Mouse (Mus musculus): ENCODE measurements around the gene Tmem218.

Tmem218 gene

DNA sequence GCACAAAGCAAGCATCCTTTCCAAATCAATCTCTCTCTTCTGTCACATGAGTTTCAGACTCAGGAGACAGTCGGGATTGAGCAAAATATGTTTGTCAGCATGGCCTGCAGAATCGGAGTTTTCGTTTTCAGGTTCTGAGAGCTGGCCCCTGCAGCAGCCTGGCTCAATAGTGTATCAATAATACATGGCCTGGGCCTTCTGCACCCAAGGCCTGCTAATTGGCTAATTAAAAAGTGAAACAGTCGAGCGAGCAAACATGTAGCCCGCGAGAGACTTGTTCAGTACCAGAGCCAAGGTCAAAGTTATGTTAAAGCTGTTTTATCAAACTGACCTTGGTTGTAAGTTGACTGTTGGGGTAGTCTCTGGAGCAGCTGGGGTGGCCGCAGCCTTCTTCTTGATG lies 12.7 kb downstream of the Tmem218 start:
- ChIA-PET CTCF (interaction anchor here in 1 of 4 experiments (2.0 kb wide), 1 partner anchor 10 kb away, joined by 7 read pairs; no protein-coding TSS in a partner anchor), POLR2A (interaction anchor here in 1 of 4 experiments (1.1 to 1.6 kb wide), 3 partner anchors 13 to 17 kb away, joined by 4 to 6 read pairs (median 4); partner anchors contain the start of gene Tmem218)

DNA sequence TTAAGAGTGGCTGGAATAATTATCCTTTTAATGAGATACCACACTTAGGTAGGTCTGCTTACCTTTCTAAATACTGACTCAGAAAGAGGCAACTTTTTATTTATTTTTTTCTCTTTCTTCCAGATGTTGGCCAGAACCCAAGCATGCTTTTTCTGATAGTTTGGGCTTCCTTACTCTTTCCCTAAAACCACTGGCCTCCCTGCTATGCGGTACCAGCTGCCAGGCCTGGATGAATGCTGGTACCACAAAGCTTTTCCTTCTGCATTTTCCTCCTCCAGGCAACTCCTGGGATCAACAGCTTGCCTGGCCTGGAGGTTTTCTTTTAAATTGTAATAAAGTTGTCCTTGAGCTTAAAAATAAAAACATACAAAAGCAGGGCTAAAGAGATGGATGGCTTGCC lies 17.6 kb downstream of the Tmem218 start:
- ChIA-PET CTCF (no interaction called here), POLR2A (interaction anchor here in 1 of 4 experiments (1.4 kb wide), 1 partner anchor 311 kb away, joined by 3 read pairs; no protein-coding TSS in a partner anchor)

DNA sequence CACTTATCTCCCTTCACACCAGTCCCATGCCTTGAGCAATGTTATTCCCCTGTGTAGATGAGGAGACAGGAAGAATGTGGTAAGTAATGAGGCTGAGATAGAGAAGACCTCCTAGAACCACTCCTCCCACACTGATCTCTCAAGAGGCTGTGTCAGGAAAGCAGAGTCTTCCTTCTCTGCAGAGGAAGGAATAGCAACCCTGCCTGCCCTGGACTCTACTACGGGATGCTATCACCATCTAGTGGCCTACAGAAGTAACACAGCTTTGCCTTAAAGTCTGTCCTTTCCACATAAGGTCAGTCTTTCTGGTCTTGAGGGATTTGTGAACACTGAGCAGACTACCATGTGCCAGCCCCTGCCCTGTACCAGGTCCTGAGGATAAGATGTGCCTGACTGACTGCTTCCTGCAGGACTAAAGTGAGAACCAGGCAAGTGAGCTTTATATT lies 21.9 kb downstream of the Tmem218 start:
- POLR2A ChIA-PET, result interaction anchor here in 2 of 4 experiments (0.6 to 2.0 kb wide), 6 partner anchors 9 to 302 kb away, joined by 3 to 8 read pairs (median 4); partner anchors contain the start of gene Slc37a2 (in 1 of the 2)
- CTCF ChIA-PET, result interaction anchor here (0.5 to 2.3 kb wide), 52 partner anchors 9 to 353 kb away, joined by 3 to 21 read pairs (median 4); partner anchors contain the start of genes Pknox2 (in 2 of the 4), Slc37a2 (in 2 of the 4) and Tmem218 (in 2 of the 4)

DNA sequence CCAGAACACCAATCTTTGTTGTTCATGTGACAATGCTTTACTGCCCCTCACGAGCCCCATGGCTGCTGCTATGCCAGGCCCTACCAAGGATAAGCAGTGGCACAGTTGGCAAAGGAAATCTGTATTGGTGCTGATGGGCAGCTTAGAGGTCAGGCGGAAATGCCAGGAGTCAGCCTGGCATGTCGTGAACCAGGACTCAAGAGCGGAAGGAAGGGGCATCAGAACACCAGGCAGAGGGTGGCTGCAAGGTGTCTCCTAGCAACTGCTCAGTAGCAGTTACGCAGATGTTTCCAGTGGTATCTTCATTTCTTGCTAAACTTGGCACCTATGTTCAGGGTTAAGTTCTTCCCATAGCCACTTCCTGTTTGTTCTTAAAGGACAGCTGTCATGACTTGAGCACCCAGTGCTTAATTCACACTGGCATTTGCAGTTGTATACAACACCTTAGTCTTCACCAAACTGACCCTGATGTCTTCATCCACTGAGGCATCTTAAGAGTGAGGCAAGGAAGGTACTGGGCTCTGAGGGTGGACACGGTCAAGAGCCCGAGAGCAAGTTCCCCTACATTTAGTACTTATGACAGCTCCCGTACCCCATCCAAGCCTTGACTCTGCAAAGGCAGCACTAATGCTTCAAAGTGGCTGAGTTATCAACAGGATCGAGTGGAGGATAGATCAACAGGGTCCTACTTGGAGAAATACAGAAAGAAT lies 22.6 kb downstream of the Tmem218 start:
- POLR2A ChIA-PET, result interaction anchor here in 2 of 4 experiments (1.5 to 2.0 kb wide), 3 partner anchors 8 to 56 kb away, joined by 3 to 8 read pairs (median 5); partner anchors contain the start of gene Slc37a2 (in 1 of the 2)
- CTCF ChIA-PET, result interaction anchor here (0.5 to 2.3 kb wide), 40 partner anchors 9 to 354 kb away, joined by 3 to 21 read pairs (median 4); partner anchors contain the start of genes Tmem218 (in 2 of the 4), Pknox2 (in 1 of the 4) and Slc37a2 (in 1 of the 4)

DNA sequence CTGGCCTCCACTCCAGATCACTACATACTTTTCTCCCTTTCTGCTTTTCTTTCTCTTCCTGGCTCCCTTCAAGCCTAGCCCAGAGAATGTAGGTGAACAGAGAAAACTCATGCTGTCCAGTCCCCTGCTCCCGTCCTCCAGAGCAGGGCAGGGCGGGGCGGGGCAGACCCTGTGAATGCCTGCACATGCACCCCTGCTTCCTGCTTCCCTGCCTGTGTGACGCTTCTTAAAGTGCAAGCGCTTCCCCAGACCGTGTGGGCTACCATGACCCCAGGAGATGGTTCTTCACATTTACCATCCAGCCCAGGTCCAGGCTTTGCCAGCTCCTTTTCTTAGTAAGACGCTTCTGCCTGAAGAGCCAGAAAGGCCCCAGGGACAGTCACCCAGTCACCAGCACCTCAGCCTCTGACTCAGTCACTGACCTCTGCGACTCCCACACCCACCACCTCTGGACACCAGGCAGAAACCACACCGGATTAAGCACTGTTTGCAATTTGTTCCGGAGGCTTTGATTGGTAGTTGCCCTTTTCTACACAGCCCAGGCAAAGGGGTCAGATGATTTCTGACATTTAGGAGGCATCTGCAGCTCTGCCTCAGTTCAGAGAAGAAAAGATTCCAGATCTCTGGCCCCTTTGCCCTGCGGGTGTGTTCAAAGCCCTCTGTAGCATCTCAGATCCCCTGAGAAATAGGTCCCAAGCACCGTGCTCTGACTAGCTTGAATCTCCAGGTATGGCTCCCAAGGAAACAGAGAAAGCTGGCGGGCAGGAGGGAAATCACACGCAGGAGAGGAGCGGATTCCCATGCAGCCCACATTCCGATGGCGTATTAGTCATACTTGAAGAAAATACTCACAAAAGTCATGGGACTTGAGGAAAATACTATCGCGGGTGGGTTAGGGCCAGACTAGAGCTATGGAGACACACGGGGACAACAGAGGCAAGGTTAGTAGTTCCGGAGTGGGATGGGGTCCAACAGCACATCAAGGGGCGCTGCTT lies 24.5 kb downstream of the Tmem218 start:
- ChIA-PET POLR2A (interaction anchor here in 3 of 4 experiments (0.5 to 1.1 kb wide), 5 partner anchors 15 to 292 kb away, joined by 3 to 4 read pairs (median 3); partner anchors contain the start of gene Tmem218 (in 2 of the 3)), CTCF (interaction anchor here in 3 of 4 experiments (0.5 to 3.2 kb wide), 9 partner anchors 9 to 342 kb away, joined by 3 to 10 read pairs (median 4); no protein-coding TSS in a partner anchor)

DNA sequence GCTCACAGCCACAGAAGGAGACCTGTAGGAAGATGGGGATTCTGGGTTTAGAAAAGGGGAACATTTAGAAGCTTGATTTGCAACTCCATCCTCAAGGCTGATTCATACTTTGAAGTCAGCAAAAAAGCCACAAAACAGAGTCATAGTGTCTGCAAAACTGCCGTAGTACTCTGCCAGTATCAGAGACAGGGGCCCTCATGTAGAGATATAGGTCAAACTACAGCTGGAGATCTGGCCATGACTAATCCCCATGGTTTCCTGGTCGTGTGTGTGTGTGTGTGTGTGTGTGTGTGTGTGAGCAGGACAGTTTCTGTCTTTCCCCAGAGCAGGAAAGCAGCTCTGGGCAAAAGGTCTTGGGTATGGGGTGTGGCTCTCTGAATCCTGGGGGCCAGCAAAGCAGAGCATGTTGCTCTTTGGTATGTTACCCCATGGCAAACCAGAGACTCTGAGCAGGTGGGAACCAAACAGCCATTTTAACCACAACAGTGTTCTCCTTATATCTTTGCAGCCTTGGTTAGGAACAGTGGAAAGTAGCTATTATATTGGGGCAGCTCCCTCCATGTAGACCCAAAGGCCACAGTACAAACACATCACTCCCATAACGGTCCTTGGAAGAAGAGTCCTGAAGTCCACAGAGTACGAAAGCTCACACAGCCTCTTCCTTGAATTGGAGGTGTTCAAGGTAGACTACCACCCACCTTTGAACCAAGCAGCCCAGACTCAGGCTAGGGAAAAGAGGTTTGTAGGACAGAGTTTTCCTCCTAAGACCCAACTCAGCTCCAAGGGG lies 28.1 kb downstream of the Tmem218 start:
- POLR2A ChIA-PET, result interaction anchor here in 1 of 4 experiments (0.7 to 1.7 kb wide), 2 partner anchors 11 to 27 kb away, joined by 3 to 7 read pairs; no protein-coding TSS in a partner anchor
- CTCF ChIA-PET, result no interaction called here

DNA sequence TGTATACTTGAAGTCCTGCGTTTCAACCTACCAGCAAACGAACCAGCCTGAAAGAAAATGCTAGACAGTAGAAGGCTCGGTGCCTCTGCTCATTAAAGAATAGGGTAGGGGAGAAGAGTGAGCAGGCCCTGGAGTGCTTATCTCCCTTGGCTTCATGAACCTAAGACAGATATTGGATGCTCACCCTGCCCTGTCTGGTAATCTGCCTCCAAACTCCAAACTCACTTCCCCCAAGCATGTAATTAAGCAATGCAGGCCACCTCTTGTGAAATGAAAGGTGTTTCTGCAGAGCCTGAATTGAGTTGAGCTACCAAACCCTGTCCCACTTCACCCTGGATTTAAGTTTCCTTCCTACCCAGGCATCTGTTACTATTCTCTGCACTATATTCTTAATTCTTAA lies 34.7 kb downstream of the Tmem218 start:
- ChIA-PET POLR2A (no interaction called here), CTCF (interaction anchor here in 1 of 4 experiments (0.8 kb wide), 1 partner anchor 165 kb away, joined by 3 read pairs; no protein-coding TSS in a partner anchor)

DNA sequence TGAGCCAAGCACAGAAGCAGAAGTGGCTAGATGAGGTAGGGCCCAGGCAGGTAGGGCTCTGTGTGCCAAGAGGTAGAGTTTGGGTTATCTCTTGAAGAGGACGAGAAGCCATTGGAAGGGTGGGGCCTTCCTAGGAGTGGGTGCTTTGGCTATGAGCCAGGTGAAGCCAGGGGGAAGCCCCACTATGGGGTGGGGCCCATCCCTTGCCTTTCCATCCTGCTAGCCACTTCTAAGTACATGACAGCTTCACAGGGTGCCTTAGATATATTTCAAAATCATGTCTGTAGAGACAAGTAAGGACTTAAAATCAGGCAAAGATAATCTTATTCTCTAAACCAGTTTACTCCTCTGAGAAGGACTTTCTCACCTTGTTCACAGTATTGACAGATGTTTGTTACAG lies 36.6 kb downstream of the Tmem218 start:
- POLR2A ChIA-PET, result interaction anchor here in 2 of 4 experiments (1.1 to 1.4 kb wide), 2 partner anchors 9 to 11 kb away, joined by 3 to 4 read pairs; partner anchors contain the start of gene Slc37a2 (in 1 of the 2)

DNA sequence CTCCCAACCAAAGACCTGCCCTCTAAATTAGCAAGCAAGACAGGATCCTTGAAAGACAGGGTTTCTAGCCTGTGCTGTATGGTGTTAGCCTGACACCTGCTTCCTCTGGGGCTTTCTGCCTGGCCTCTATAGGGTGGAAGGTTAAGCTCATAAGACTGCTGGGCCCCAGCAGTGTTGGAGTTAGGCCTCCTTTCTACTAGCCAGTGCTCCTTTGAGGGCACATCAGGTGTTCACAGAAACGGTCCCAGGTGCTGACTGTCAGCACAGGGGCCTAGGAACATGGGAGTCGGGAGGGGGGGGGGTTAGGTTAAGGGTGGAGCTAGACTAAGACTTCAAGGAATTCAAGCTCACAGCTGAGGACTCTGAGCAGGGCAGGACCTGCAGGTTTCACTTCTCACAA lies 37.4 kb downstream of the Tmem218 start:
- ChIA-PET CTCF (interaction anchor here in 3 of 4 experiments (0.6 to 2.0 kb wide), 4 partner anchors 9 to 279 kb away, joined by 3 to 5 read pairs (median 3); partner anchors contain the start of gene Slc37a2 (in 1 of the 3)), POLR2A (interaction anchor here in 3 of 4 experiments (1.1 to 3.0 kb wide), 5 partner anchors 9 to 30 kb away, joined by 3 to 9 read pairs (median 3); partner anchors contain the start of gene Slc37a2 (in 2 of the 3))

More for the DNA sequence above, 36.6 kb downstream of the Tmem218 start:
- CTCF ChIA-PET, result interaction anchor here in 1 of 4 experiments (2.0 kb wide), 1 partner anchor 10 kb away, joined by 5 read pairs; no protein-coding TSS in a partner anchor

DNA sequence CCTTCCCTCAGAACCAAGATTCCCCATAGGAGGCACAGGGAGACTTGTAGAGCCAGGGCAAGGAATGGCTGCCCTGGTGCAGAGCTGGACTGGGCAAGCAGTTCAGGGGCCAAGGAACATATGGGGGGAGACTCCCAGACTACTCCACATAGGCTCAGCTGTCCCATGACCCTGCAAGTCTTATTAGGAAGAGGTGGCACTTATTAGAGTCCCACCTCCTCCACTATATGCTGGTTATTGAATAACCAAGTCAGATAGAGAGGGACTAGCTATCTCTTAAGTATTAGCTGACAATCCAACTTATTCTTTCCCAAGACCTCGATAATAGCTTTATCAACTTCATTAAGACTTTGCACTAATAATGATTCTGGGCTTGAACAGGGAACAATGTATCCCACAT lies 37.8 kb downstream of the Tmem218 start:
- ChIA-PET POLR2A (interaction anchor here in 3 of 4 experiments (1.0 to 3.0 kb wide), 6 partner anchors 8 to 38 kb away, joined by 3 to 9 read pairs (median 3); partner anchors contain the start of genes Slc37a2 (in 2 of the 3) and Tmem218 (in 1 of the 3)), CTCF (interaction anchor here in 3 of 4 experiments (1.2 to 2.0 kb wide), 4 partner anchors 9 to 280 kb away, joined by 3 to 5 read pairs (median 4); partner anchors contain the start of gene Slc37a2 (in 2 of the 3))

DNA sequence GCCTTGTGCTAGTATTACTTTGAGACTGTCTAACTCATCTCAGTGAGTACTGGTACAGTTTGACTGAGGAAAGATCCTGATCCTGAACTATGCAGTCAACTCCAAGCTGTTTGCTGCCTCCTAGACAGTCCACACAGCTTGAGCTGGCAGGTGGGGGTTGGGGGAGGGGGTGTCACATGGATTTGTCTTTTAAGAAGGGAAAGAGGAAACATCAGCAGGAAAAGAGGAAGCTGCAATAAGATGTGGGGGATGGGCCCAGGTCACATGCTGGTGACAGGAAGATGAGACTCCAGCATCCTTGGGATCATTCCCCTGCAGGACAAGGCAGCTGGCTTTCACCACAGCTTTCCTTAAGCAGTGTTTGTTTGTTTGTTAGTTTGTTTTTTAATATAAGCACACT lies 39.4 kb downstream of the Tmem218 start:
- POLR2A ChIA-PET, result interaction anchor here in 3 of 4 experiments (0.6 to 3.1 kb wide), 12 partner anchors 9 to 444 kb away, joined by 3 to 14 read pairs (median 4); partner anchors contain the start of gene Tmem218 (in 1 of the 3)
- CTCF ChIA-PET, result interaction anchor here (0.7 to 2.0 kb wide), 6 partner anchors 8 to 162 kb away, joined by 3 to 10 read pairs (median 4); partner anchors contain the start of gene Slc37a2 (in 3 of the 4)

DNA sequence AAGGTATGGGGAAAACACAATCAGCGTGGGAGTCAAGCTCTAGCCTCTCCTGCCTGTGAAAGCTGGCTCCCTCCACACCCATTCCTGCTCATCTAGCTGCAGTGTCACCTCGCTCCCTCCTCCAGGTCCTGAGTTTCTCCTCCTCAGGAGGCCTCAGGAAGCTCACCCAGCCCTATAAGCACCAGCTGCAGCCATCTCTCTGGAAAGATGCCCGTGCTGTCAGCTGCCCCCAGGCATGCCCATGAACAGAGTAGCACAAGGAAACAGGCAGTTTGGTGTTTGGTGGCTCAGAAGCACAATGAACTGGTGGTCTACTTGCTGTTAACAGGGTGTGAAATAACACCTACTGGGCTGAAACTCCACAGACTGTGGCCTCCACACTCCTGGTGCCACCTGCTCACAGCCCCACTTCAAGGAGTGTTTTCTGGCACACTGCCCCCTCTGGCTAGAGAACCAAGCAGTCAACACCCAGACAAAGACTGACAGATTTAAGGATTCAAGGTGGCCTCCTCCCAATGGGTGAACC lies 40.4 kb downstream of the Tmem218 start:
- ChIA-PET POLR2A (interaction anchor here in 2 of 4 experiments (0.5 to 3.1 kb wide), 12 partner anchors 8 to 445 kb away, joined by 3 to 14 read pairs (median 4); partner anchors contain the start of genes Tmem218 (in 2 of the 2) and Ccdc15 (in 1 of the 2)), CTCF (interaction anchor here (0.5 to 2.1 kb wide), 11 partner anchors 7 to 358 kb away, joined by 3 to 10 read pairs (median 4); partner anchors contain the start of gene Slc37a2 (in 1 of the 4))

DNA sequence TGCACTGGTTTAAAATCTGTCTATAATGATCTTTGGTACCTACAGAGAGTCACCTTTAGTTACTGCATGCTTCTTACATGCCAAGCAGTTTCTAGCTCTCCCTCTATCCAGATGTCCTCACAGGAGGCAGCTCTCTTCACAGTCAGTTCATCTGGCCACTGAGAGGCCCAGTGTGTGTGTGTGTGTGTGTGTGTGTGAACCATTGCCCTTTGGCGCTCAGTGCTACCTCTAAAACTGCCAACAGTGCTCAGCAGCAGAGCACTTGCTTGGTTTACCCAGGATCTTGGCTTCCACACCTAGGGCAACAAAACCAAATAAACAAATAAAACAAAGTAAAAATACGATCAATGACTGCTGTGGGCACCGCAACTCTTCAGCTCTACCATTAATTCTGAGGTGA lies 42.0 kb downstream of the Tmem218 start:
- ChIA-PET CTCF (interaction anchor here in 3 of 4 experiments (0.5 to 2.1 kb wide), 5 partner anchors 17 to 316 kb away, joined by 3 to 8 read pairs (median 3); no protein-coding TSS in a partner anchor), POLR2A (interaction anchor here in 2 of 4 experiments (0.9 to 3.1 kb wide), 7 partner anchors 9 to 135 kb away, joined by 3 to 14 read pairs (median 3); partner anchors contain the start of gene Tmem218 (in 1 of the 2))

DNA sequence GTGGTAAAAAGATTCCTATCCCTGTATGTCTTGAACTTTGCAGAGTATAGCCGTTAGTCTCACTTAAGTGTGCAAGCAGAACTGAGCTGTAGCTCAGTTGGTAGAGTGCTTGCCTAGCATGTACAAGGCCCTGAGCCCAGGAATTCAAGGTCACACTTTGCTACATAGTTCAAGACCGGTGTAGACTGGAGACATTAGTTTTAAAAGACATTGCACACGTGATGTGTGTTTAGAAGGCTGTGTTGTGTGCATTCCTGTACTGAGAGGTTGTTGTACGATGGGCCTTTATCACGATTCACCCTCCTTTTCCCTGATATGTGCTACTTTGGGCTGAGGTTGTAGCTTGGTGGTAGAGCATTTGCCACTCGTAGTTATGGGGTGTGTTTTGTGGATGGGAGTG lies 42.6 kb downstream of the Tmem218 start:
- CTCF ChIA-PET, result interaction anchor here in 2 of 4 experiments (0.7 kb wide), 2 partner anchors 20 to 205 kb away, joined by 3 read pairs; no protein-coding TSS in a partner anchor
- POLR2A ChIA-PET, result interaction anchor here in 2 of 4 experiments (0.9 to 2.8 kb wide), 3 partner anchors 14 to 111 kb away, joined by 3 to 6 read pairs (median 3); partner anchors contain the start of gene Tmem218 (in 1 of the 2)

DNA sequence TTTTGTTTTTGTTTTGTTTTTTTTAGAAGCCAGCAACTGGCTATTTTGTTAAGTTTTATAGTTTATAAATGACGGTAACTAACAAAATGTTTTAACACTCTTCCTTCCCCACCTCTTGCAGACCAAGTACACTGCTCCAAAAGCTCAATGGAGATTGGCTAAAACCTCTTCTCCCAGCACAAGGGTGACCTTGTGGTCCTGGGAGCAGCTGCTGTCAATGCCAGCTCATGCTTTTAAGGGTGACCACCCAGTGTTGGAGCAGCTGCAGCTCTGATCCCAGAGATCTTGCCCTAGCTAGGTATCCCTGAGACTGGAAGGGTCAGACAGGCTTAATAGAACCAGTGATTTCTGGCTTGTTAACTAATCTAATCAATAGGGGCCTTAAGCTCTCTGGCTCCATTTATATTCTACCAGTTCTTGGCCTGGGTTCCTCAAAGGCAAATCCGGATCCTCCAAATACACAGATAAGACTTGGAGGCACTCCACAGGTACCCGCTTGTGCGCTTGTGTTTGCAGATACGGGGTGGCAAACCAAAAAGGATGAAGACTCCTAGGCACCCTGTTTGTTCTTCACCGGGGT lies 46.6 kb downstream of the Tmem218 start:
- CTCF ChIA-PET, result interaction anchor here in 2 of 4 experiments (0.5 to 1.8 kb wide), 9 partner anchors 7 to 390 kb away, joined by 3 to 7 read pairs (median 4); no protein-coding TSS in a partner anchor
- POLR2A ChIA-PET, result interaction anchor here in 2 of 4 experiments (0.7 to 2.1 kb wide), 11 partner anchors 8 to 367 kb away, joined by 3 to 8 read pairs (median 4); partner anchors contain the start of gene Tmem218 (in 1 of the 2)
